Mouse (Mus musculus) fibroblast of lung, adult 2 months (primary cell): Measurements from ENCODE around the gene Bcl2l2.

ENCODE experiments used
- DNase-seq: peaks from one replicate; pipeline ENCODE4 v3.0.0-alpha.2; 2011; ENCODE audit warnings: low read depth

The Bcl2l2 gene

DNA sequence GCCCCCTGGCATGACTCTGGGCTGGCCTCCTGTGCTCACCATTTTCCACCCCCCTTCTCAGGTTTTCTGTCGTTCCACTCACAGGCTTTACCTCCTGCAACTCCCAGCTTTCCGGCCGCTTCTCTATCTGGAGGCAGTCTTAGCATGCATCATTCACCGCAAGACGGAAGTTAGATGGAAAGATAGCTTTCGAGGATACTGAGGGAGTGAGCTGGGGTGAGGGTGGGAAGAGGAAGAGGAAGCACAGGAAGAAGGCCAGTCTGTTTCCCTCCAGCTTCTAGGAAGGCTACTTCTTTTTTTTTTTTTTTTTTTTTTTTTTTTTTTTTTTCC lies 53.6 kb downstream of the Bcl2l2 start:
- no peak for DNase-seq

DNA sequence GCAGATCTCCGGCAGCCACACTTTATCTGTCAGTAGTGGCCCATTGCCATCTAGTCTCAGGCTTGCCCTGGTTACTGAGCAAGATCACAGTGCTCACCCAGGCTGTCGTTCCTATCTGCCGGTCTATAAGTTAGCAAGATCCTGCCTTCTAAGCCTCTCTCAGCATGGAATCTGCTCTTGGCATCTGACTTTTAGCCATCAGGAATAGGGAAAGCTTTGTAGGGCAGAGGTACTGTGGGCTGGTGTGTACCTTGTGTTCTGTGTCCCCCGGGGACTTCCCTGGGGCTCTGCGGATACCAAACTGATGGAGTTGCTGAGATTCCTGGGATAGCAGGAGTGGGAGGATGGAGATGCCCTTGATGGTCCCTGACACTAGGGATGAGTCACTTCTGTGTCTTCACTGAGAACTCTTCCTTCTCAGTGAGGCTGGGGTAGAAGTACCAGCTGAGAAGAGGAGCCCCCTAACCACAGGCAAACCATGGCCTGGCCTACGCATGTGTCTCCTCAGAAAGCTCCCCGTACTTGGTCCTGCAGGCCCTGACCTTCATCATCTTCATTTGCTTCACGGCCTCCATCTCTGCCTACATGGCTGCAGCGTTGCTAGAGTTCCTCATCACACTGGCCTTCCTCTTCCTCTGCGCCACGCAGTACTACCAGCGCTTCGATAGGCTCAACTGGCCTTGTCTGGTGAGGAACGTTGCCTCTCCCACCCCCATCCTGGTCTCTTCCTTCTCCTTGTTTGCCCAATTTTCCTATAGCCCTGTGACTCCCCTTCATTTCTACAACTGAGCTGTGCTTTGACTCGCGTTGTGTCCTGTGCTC lies 54.4 kb downstream of the Bcl2l2 start:
- no peak for DNase-seq
